Comparison of ENCODE assay signal across 10 mouse cellular contexts in genomic region chr2:105134296-105134695, GRCm38 (mm10). TPM values are rescaled to one million over a fixed set of nuclear protein-coding genes. Genes with fewer than 3 reads are reported as not detected.
DNase-seq lines count a peak whose midpoint lies in the region; ATAC-seq and TF ChIP-seq lines count a peak whose summit lies in the region.
"Had no signal": no experiment of that assay in that cellular context is flagged by ENCODE, and none has a peak within 500 bp of the region (broad histone marks: within the 10 kb centered on the region; RNA-seq: fewer than 3 reads in every experiment).

No protein-coding gene starts in this region.

- H3K27ac ChIP-seq in liver, embryonic 12.5 days: no peak overlapping the region
- H3K27ac ChIP-seq in embryonic facial prominence, embryonic 14.5 days (replicated peaks; ENCODE audit: low read depth, low read length): no peak overlapping the region
- H3K27ac ChIP-seq in left cerebral cortex, adult 2 months: no peak overlapping the region
- H3K27ac ChIP-seq: limb, embryonic 12.5 days had no signal

- H3K4me1 ChIP-seq in liver, embryonic 12.5 days: peaks cover 11% of the 10 kb centered on the region; the same call in 1 of the 2 replicates
- no peaks in the 10 kb centered on the region for H3K4me1 ChIP-seq in embryonic facial prominence, embryonic 14.5 days (ENCODE audit: control insufficient read depth, insufficient read depth, low read length)

- no peak for ATAC-seq in liver, embryonic 12.5 days
- ATAC-seq in embryonic facial prominence, embryonic 14.5 days (ENCODE audit: low read depth): peak; percentile 70
- ATAC-seq in megakaryocyte-erythroid progenitor cell, adult 5-6 weeks (replicated peaks; ENCODE audit: low FRiP score, low TSS enrichment, poor library complexity, severe bottlenecking): peak; percentile 50; the same call in 1 of the 2 replicates

- 3% methylated on average over 19 of the region's 19 CpGs for WGBS in liver, embryonic 12.5 days (ENCODE audit: insufficient replicate concordance)
- WGBS in embryonic facial prominence, embryonic 14.5 days: under 1% methylated on average over 19 of the region's 19 CpGs

- no peaks in the 10 kb centered on the region for H3K9me3 ChIP-seq in liver, embryonic 12.5 days (replicated peaks)
- no peaks in the 10 kb centered on the region for H3K9me3 ChIP-seq in embryonic facial prominence, embryonic 14.5 days (ENCODE audit: control insufficient read depth, low read length)
- H3K9me3 ChIP-seq: G1E; limb, embryonic 12.5 days had no signal

- H3K36me3 ChIP-seq in liver, embryonic 12.5 days: no peaks in the 10 kb centered on the region
- no peaks in the 10 kb centered on the region for H3K36me3 ChIP-seq in embryonic facial prominence, embryonic 14.5 days (ENCODE audit: control insufficient read depth, insufficient read depth, low read length)
- H3K36me3 ChIP-seq: G1E; limb, embryonic 12.5 days had no signal

- intact Hi-C loops in heart, postnatal 10 days (cut with DNase I): loop anchor here (5.0 kb wide), 1 partner anchor 53 kb away; no protein-coding TSS in a partner anchor
- intact Hi-C loops in left cerebral cortex, adult 2 months (cut with DNase I): no loop called here

- peak; percentile 38 for DNase-seq in liver
- no peak for DNase-seq in embryonic facial prominence, embryonic 14.5 days (ENCODE audit: low spot score)
- peak; percentile 54 to 59 for DNase-seq in heart, postnatal 10 days
- no peak for DNase-seq in left cerebral cortex, adult 2 months (ENCODE audit: extremely low spot score in 1 of 2, low spot score in 2 of 2)
- no peak for DNase-seq in frontal cortex, postnatal 14 days (ENCODE audit: low spot score in 2 of 2)
- DNase-seq in right cerebral cortex, postnatal 14 days: no peak

- TF ChIP-seq CTCF in left cerebral cortex, adult 2 months (IDR thresholded peaks at IDR 0.05): no peak

- no peak overlapping the region for H3K9ac ChIP-seq in liver, embryonic 12.5 days
- no peak overlapping the region for H3K9ac ChIP-seq in embryonic facial prominence, embryonic 14.5 days (ENCODE audit: low read depth, low read length)
- H3K9ac ChIP-seq: limb, embryonic 12.5 days had no signal

- no peak overlapping the region for H3K4me2 ChIP-seq in liver, embryonic 12.5 days
- H3K4me2 ChIP-seq in embryonic facial prominence, embryonic 14.5 days (ENCODE audit: low read depth, low read length): no peak overlapping the region
- H3K4me2 ChIP-seq: limb, embryonic 12.5 days had no signal

- peaks cover 96% of the 10 kb centered on the region for H3K27me3 ChIP-seq in liver, embryonic 12.5 days (replicated peaks)
- H3K27me3 ChIP-seq in embryonic facial prominence, embryonic 14.5 days (replicated peaks; ENCODE audit: control insufficient read depth, insufficient read depth, low read length): peaks cover 98% of the 10 kb centered on the region

- H3K4me3 ChIP-seq in liver, embryonic 12.5 days: no peak overlapping the region
- H3K4me3 ChIP-seq in embryonic facial prominence, embryonic 14.5 days (ENCODE audit: low read depth, low read length): no peak overlapping the region
- no peak overlapping the region for H3K4me3 ChIP-seq in left cerebral cortex, adult 2 months
- H3K4me3 ChIP-seq: limb, embryonic 12.5 days had no signal

RNA-seq across cellular contexts. Expression of gene Wt1, which starts 8.0 kb away (rescaled TPM):
- 6.6 and 7.2 TPM in 2 replicates for polyA plus RNA-seq in liver, embryonic 12.5 days (2016; fragmentation: Nextera tagmentation; extraction: Ambion mirVana)
- 0.54 and 0.84 TPM in 2 replicates for polyA plus RNA-seq in embryonic facial prominence, embryonic 14.5 days (2014; fragmentation: Nextera tagmentation; extraction: Ambion mirVana)
- 10 to 100 TPM; 12.6 to 13.3 TPM for total RNA-seq in heart, postnatal 10 days (2021)
- total RNA-seq in megakaryocyte-erythroid progenitor cell, adult 5-6 weeks (2014; fragmentation: Nextera tagmentation): not detected in 2 replicates
- not detected in 2 replicates for total RNA-seq in megakaryocyte-erythroid progenitor cell, adult 5-6 weeks (2017)
- under 1 TPM in 1 of 2 experiments, not detected in 1; 0.14 TPM for total RNA-seq in left cerebral cortex, adult 2 months (2021)
- polyA plus RNA-seq: G1E had no signal

RNA-seq across cellular contexts. Expression of gene Gm11060, which starts 42.5 kb away (rescaled TPM):
- polyA plus RNA-seq in liver, embryonic 12.5 days (2016; fragmentation: Nextera tagmentation; extraction: Ambion mirVana): not detected in 2 replicates
- not detected in 2 replicates for polyA plus RNA-seq in embryonic facial prominence, embryonic 14.5 days (2014; fragmentation: Nextera tagmentation; extraction: Ambion mirVana)
- not detected for total RNA-seq in heart, postnatal 10 days (2021)
- total RNA-seq in megakaryocyte-erythroid progenitor cell, adult 5-6 weeks (2014; fragmentation: Nextera tagmentation): not detected in 2 replicates
- total RNA-seq in megakaryocyte-erythroid progenitor cell, adult 5-6 weeks (2017): not detected in 2 replicates
- not detected for total RNA-seq in left cerebral cortex, adult 2 months (2021)
- total RNA-seq: G1E had no signal
- polyA plus RNA-seq: G1E; limb, embryonic 12.5 days had no signal

Comparison
In these comparisons a context has a peak if more than half of its experiments do, and no peak if none do; other contexts are left out.
1. DNase-seq: peak in liver (single experiment) and heart, postnatal 10 days (2 of 2); none in embryonic facial prominence, embryonic 14.5 days (single experiment), left cerebral cortex, adult 2 months (0 of 2), frontal cortex, postnatal 14 days (0 of 2) and right cerebral cortex, postnatal 14 days (single experiment).
2. RNA of gene Wt1, which starts 8.0 kb away (total RNA-seq): 12.6 to 13.3 TPM in heart, postnatal 10 days; 0.14 TPM in left cerebral cortex, adult 2 months and not detected in megakaryocyte-erythroid progenitor cell, adult 5-6 weeks; every median in the first group is over 10 times any median in the second.